Mouse (Mus musculus): ENCODE data around the gene Cend1. TPM values are rescaled to one million over a fixed set of nuclear protein-coding genes. Genes with fewer than 3 reads are reported as not detected.

Cend1 gene
- polyA plus RNA-seq, 1 experiment from 2014 or later = 0.27 TPM

DNA sequence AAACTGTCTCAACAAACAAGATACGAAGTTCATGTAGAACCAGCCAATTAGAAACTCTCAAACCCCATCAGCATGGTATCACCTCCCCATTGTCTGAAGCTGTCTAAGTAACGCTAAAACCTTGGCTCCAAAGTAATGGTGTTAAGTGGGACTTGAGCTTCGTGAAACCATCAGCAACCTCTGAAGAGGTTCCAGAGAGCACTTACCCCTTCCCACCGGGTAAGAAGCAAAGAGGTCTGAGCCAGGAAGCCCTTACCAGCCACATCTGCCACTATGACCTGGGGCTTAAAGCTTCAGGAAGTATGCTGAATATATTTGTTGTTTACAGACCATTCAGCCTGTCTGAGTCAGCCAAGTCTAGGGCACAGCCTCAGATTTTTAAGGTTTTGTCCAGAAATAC is 23.8 kb downstream of the Cend1 start:
- WGBS = 78% methylated on average over 4 of the region's 4 CpGs
- Histone ChIP-seq H3K36me3 (ENCODE audit: control insufficient read depth, insufficient read depth, low read length) (peaks cover 35% of the 10 kb centered on the region), H3K27me3 (replicated peaks; ENCODE audit: control insufficient read depth, insufficient read depth, low read length) (no peaks in the 10 kb centered on the region), H3K4me1 (replicated peaks; ENCODE audit: control insufficient read depth, insufficient read depth, low read length) (no peaks in the 10 kb centered on the region), H3K9ac (ENCODE audit: low read depth, low read length) (no peak overlapping the region), H3K9me3 (ENCODE audit: control insufficient read depth, low read length) (no peaks in the 10 kb centered on the region), H3K4me3 (ENCODE audit: low read depth, low read length) (no peak overlapping the region), H3K27ac (ENCODE audit: low read depth, low read length) (no peak overlapping the region), H3K4me2 (no peak overlapping the region)
- no peak for ATAC-seq (replicated peaks; ENCODE audit: low FRiP score)
- no peak for DNase-seq (ENCODE audit: low spot score)

DNA sequence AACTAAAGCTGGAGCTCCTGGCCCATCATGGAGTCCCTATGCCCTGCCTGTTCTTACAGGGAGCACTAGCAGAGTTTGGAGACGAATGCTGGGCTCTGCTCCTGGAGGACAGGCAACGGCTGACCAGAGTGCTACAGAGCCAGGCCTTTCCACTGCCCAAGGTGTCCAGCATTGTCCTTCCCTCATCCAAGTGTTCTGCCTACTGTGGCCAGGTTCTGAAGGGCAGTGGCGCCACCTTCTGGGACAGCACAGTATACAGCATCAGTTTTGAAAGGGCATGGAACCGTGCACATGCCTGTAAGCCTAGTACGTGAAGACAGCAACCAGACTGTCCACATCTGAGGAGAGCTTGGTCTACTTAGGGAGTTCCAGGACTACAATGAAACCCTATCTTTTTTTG is 26.0 kb downstream of the Cend1 start:
- no peaks in the 10 kb centered on the region for H3K27me3 ChIP-seq (replicated peaks; ENCODE audit: control insufficient read depth, insufficient read depth, low read length)
- DNase-seq (ENCODE audit: low spot score) (peak; percentile 45), ATAC-seq (replicated peaks; ENCODE audit: low FRiP score) (peak; percentile 67)
- H3K9ac ChIP-seq (ENCODE audit: low read depth, low read length) = no peak overlapping the region
- no peak overlapping the region for H3K4me2 ChIP-seq
- H3K9me3 ChIP-seq (ENCODE audit: control insufficient read depth, low read length) = no peaks in the 10 kb centered on the region
- H3K27ac ChIP-seq (ENCODE audit: low read depth, low read length) = no peak overlapping the region
- H3K36me3 ChIP-seq (ENCODE audit: control insufficient read depth, insufficient read depth, low read length) = peaks cover 43% of the 10 kb centered on the region
- 52% methylated on average over 5 of the region's 5 CpGs for WGBS
- no peaks in the 10 kb centered on the region for H3K4me1 ChIP-seq (replicated peaks; ENCODE audit: control insufficient read depth, insufficient read depth, low read length)
- H3K4me3 ChIP-seq (ENCODE audit: low read depth, low read length) = no peak overlapping the region

- Histone ChIP-seq H3K4me2 (no peak overlapping the region), H3K27me3 (replicated peaks; ENCODE audit: control insufficient read depth, insufficient read depth, low read length) (no peaks in the 10 kb centered on the region), H3K27ac (ENCODE audit: low read depth, low read length) (no peak overlapping the region), H3K4me1 (replicated peaks; ENCODE audit: control insufficient read depth, insufficient read depth, low read length) (peaks cover 26% of the 10 kb centered on the region), H3K36me3 (ENCODE audit: control insufficient read depth, insufficient read depth, low read length) (peaks cover 19% of the 10 kb centered on the region), H3K9me3 (ENCODE audit: control insufficient read depth, low read length) (no peaks in the 10 kb centered on the region), H3K9ac (ENCODE audit: low read depth, low read length) (no peak overlapping the region), H3K4me3 (ENCODE audit: low read depth, low read length) (no peak overlapping the region)
- DNase-seq (ENCODE audit: low spot score) (no peak), ATAC-seq (replicated peaks; ENCODE audit: low FRiP score) (no peak)
- WGBS = 60% methylated on average over 1 of the region's 1 CpGs
Measured at GRCm38 (mm10) chr7:141395348-141395747, 33.9 kb downstream of the Cend1 start.

DNA sequence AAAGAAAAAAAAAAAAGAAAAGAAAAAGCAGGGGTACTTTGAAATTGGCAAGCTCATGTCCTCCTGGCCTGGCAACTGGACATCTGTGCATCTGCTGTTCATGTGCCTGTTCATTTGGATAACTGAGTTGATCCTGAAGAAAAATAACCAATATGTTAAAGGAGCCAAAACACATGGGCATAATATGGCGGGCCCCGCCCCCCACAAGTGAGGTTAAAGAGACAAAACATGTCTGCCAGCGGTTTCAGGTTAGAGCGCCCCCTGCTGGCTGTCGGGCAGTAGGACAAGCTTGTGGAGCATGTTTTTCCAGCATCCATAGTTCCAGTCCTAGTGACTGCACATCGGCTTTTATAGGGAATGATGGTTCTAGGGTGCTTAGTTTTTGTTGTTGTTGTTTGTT is 34.5 kb downstream of the Cend1 start:
- peaks cover 13% of the 10 kb centered on the region for H3K36me3 ChIP-seq (ENCODE audit: control insufficient read depth, insufficient read depth, low read length)
- H3K4me3 ChIP-seq (ENCODE audit: low read depth, low read length) = no peak overlapping the region
- 16% methylated on average over 6 of the region's 6 CpGs for WGBS
- no peak overlapping the region for H3K27ac ChIP-seq (ENCODE audit: low read depth, low read length)
- no peak overlapping the region for H3K9ac ChIP-seq (ENCODE audit: low read depth, low read length)
- H3K27me3 ChIP-seq (replicated peaks; ENCODE audit: control insufficient read depth, insufficient read depth, low read length) = no peaks in the 10 kb centered on the region
- H3K4me1 ChIP-seq (replicated peaks; ENCODE audit: control insufficient read depth, insufficient read depth, low read length) = peaks cover 31% of the 10 kb centered on the region
- H3K9me3 ChIP-seq (ENCODE audit: control insufficient read depth, low read length) = no peaks in the 10 kb centered on the region
- peak; percentile 81 for DNase-seq (ENCODE audit: low spot score)
- H3K4me2 ChIP-seq = peak overlapping the region; percentile 96
- ATAC-seq (replicated peaks; ENCODE audit: low FRiP score) = no peak

GRCm38 (mm10) chr7:141394158-141394557 is 35.1 kb downstream of the Cend1 start:
- H3K4me1 ChIP-seq (replicated peaks; ENCODE audit: control insufficient read depth, insufficient read depth, low read length) = peaks cover 36% of the 10 kb centered on the region
- H3K4me3 ChIP-seq (ENCODE audit: low read depth, low read length) = peak overlapping the region; percentile 18; the same call in 1 of the 2 replicates
- 0 out of 2 replicates have a peak overlapping the region, but pooled peaks have one; percentile 15 for H3K9ac ChIP-seq (ENCODE audit: low read depth, low read length)
- peaks cover 10% of the 10 kb centered on the region for H3K36me3 ChIP-seq (ENCODE audit: control insufficient read depth, insufficient read depth, low read length)
- ATAC-seq (replicated peaks; ENCODE audit: low FRiP score) (peak; percentile 49), DNase-seq (ENCODE audit: low spot score) (no peak)
- H3K9me3 ChIP-seq (ENCODE audit: control insufficient read depth, low read length) = no peaks in the 10 kb centered on the region
- peak overlapping the region; percentile 96 for H3K4me2 ChIP-seq
- H3K27me3 ChIP-seq (replicated peaks; ENCODE audit: control insufficient read depth, insufficient read depth, low read length) = no peaks in the 10 kb centered on the region
- 38% methylated on average over 7 of the region's 7 CpGs for WGBS
- H3K27ac ChIP-seq (ENCODE audit: low read depth, low read length) = peak overlapping the region; percentile 90

- Histone ChIP-seq H3K27me3 (replicated peaks; ENCODE audit: control insufficient read depth, insufficient read depth, low read length) (no peaks in the 10 kb centered on the region), H3K4me1 (replicated peaks; ENCODE audit: control insufficient read depth, insufficient read depth, low read length) (peaks cover 50% of the 10 kb centered on the region), H3K27ac (ENCODE audit: low read depth, low read length) (peak overlapping the region; percentile 90), H3K4me2 (peak overlapping the region; percentile 96), H3K9ac (ENCODE audit: low read depth, low read length) (peak overlapping the region; percentile 74), H3K9me3 (ENCODE audit: control insufficient read depth, low read length) (no peaks in the 10 kb centered on the region), H3K4me3 (ENCODE audit: low read depth, low read length) (peak overlapping the region; percentile 75), H3K36me3 (ENCODE audit: control insufficient read depth, insufficient read depth, low read length) (peaks cover 4% of the 10 kb centered on the region; the same call in 1 of the 2 replicates)
- DNase-seq (ENCODE audit: low spot score) = peak; percentile 45
- peak; percentile 29 for ATAC-seq (replicated peaks; ENCODE audit: low FRiP score)
- 26% methylated on average over 9 of the region's 9 CpGs for WGBS
Measured at GRCm38 (mm10) chr7:141392552-141393222, 36.6 kb downstream of the Cend1 start.

DNA sequence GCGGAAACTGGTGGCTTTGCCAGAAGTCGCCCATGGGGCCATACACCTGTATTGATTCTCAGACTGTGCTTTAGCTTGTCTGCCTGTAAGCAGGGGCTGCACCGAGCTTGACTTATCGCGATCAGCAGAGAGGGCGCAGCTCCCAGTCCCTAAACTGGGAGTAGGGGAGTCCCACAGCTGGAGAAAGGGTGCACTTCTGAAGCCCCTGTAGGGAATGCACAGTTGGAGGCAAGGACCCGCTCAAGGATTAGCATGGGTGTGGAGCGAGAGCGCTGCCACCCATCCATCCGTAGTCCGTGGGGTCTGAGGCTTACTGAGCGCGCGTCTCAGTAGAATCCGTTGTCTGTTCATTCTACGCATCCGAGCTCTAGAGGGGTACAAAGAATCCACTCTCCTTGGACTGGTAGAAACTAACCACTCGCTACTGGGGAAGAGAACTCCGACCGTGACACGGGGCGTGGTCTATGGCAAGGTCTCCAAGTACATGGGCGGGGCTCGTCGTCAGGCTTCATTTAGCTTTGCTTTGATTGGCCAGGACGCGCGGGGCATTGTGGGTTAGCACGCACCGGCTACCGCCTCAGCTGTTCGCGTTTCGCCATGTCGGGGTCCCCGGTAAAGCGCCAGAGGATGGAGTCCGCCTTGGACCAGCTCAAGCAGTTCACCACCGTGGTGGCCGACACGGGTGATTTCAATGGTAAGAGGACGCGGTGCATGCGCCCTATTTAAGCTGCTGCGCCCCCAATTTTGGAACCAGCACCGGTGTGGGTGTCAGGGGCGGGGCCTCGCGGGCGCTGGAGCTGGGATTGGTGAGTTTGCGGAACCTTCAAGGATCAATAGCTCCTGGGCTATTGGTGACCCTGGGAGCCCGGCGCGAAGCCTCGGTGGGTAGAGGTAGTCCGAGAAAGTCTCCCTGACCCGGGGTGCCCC is 37.4 kb downstream of the Cend1 start, which contains the start of gene Taldo1:
Taldo1 (plus strand) TSS at position 575 of the 927 bp plus-strand sequence.
- WGBS = under 1% methylated on average over 57 of the region's 57 CpGs
- Histone ChIP-seq H3K9ac (ENCODE audit: low read depth, low read length) (peak within 1 kb of the TSS; percentile 74), H3K36me3 (ENCODE audit: control insufficient read depth, insufficient read depth, low read length) (peaks cover 4% of the 10 kb centered on the region; the same call in 1 of the 2 replicates), H3K4me1 (replicated peaks; ENCODE audit: control insufficient read depth, insufficient read depth, low read length) (peaks cover 57% of the 10 kb centered on the region), H3K9me3 (ENCODE audit: control insufficient read depth, low read length) (no peaks in the 10 kb centered on the region), H3K27ac (ENCODE audit: low read depth, low read length) (peak within 1 kb of the TSS; percentile 90), H3K4me3 (ENCODE audit: low read depth, low read length) (peak within 1 kb of the TSS; percentile 75), H3K27me3 (replicated peaks; ENCODE audit: control insufficient read depth, insufficient read depth, low read length) (no peaks in the 10 kb centered on the region), H3K4me2 (peak within 1 kb of the TSS; percentile 96)
- ATAC-seq (replicated peaks; ENCODE audit: low FRiP score) = peak; percentile 83
- DNase-seq (ENCODE audit: low spot score) = peak; percentile 95

DNA sequence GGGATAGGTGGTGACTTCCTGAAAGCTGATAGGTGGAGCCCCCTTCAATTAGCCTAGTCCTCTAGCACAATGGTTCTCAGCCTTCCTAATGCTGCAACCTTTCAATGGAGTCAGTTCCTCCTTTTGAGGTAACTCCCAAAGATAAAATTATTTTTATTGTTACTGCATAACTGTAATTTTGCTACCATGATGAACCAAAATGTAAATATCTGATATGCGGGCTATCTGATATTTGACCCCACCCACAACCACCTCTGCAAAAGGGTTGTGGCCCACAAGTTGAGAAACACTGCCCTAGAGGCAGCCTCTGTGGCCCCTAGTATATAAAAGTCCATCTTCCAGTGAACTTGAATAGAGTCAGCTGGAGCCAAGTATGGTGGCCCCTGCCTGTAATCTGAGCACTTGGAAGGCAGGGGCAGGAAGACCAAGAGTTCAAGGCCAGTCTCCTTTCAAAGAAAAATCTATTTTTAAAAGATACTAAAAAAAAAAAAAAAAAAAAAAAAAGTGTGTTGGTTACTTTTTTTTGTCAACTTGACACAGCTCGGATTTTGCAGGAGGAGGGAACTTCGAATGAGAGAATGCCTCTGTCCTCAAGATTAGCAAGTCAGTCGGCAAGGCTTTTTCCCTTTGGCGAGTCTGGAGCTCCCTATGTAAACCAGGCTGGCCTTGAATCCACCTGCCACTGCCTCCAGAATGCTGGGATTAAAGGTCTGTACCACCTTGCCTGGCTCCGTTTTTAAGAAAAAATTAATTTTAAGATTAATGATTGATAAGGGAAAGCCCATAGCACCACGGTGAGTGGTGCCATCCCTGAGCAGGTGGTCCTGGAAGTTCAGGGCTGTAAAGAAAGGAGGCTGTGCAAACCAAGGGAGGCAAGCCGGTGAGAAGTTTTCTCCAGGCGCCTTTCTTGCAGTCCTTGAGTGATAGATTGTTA is 38.7 kb downstream of the Cend1 start:
- Histone ChIP-seq H3K27ac (ENCODE audit: low read depth, low read length) (peak overlapping the region; percentile 90), H3K36me3 (ENCODE audit: control insufficient read depth, insufficient read depth, low read length) (no peaks in the 10 kb centered on the region), H3K9me3 (ENCODE audit: control insufficient read depth, low read length) (no peaks in the 10 kb centered on the region), H3K4me3 (ENCODE audit: low read depth, low read length) (peak overlapping the region; percentile 75; the same call in 1 of the 2 replicates), H3K4me2 (peak overlapping the region; percentile 96), H3K27me3 (replicated peaks; ENCODE audit: control insufficient read depth, insufficient read depth, low read length) (no peaks in the 10 kb centered on the region), H3K4me1 (replicated peaks; ENCODE audit: control insufficient read depth, insufficient read depth, low read length) (peaks cover 57% of the 10 kb centered on the region), H3K9ac (ENCODE audit: low read depth, low read length) (peak overlapping the region; percentile 26; the same call in 1 of the 2 replicates)
- 52% methylated on average over 9 of the region's 9 CpGs for WGBS
- no peak for DNase-seq (ENCODE audit: low spot score)
- no peak for ATAC-seq (replicated peaks; ENCODE audit: low FRiP score)

Data from liver, embryonic 11.5 days (tissue).